Mouse (Mus musculus) stomach, postnatal 0 days (tissue): ENCODE data around the gene Ltv1. TPM values are rescaled to one million over a fixed set of nuclear protein-coding genes. Genes with fewer than 3 reads are reported as not detected.

ENCODE experiments used
- ATAC-seq: fragments of 200-750 bp; cut with Nextera tagmentation; 2 replicates; pipeline ENCODE4 v1.8.0; 2017; ENCODE audit not compliant: low FRiP score, low TSS enrichment
- DNase-seq: peaks from one replicate; pipeline ENCODE4 v3.0.0-alpha.2; 2016; ENCODE audit warnings: low spot score
- H3K27ac ChIP-seq: fragments of 300-500 bp; sonication (generic); replicated peaks from 2 replicates; pipeline ENCODE4 v1.5.1; 2014; ENCODE audit warnings: mild to moderate bottlenecking, control low read depth
- H3K27me3 ChIP-seq: fragments of 300-500 bp; sonication (generic); 2 replicates; pipeline ENCODE4 v1.6.1; 2014; ENCODE audit warnings: low read length; ENCODE audit not compliant: control insufficient read depth, insufficient read depth
- H3K36me3 ChIP-seq: fragments of 300-500 bp; sonication (generic); 2 replicates; pipeline ENCODE4 v1.6.1; 2014; ENCODE audit warnings: low read length, mixed read lengths; ENCODE audit not compliant: control insufficient read depth, insufficient read depth
- H3K4me1 ChIP-seq: fragments of 300-500 bp; sonication (generic); replicated peaks from 2 replicates; pipeline ENCODE4 v1.6.1; 2014; ENCODE audit warnings: antibody characterized with exemption; ENCODE audit not compliant: control insufficient read depth, insufficient read depth
- H3K4me2 ChIP-seq: fragments of 300-500 bp; sonication (generic); replicated peaks from 2 replicates; pipeline ENCODE4 v1.6.1; 2014; ENCODE audit warnings: low read depth, mild to moderate bottlenecking, control low read depth, moderate library complexity
- H3K4me3 ChIP-seq: fragments of 300-500 bp; sonication (generic); 2 replicates; pipeline ENCODE4 v1.5.1; 2014; ENCODE audit warnings: low read depth, low read length, control low read depth
- H3K9ac ChIP-seq: fragments of 300-500 bp; sonication (generic); 2 replicates; pipeline ENCODE4 v1.6.1; 2014; ENCODE audit warnings: mild to moderate bottlenecking, low read length, control low read depth, mixed read lengths
- H3K9me3 ChIP-seq: fragments of 300-500 bp; sonication (generic); 2 replicates; pipeline ENCODE4 v1.6.1; 2016; ENCODE audit warnings: low read length; ENCODE audit not compliant: control insufficient read depth
- CTCF ChIP-seq: IDR thresholded peaks from 2 replicates; pipeline ENCODE4 v1.5.1; 2016; ENCODE audit warnings: antibody characterized with exemption, low read depth, mild to moderate bottlenecking, moderate library complexity
- EP300 ChIP-seq: optimal IDR thresholded peaks from 2 replicates; pipeline ENCODE3; 2016; ENCODE audit warnings: antibody characterized with exemption
- WGBS: fragments of 180-500 bp; shearing (Covaris S2); extraction: QIAGEN DNeasy Blood & Tissue Kit; methylation state at CpG from one replicate; pipeline ENCODE4 v1.1.7; 2014; 5-methylcytosine and 5-hydroxymethylcytosine counted together
- polyA plus RNA-seq: library from polyadenylated mRNA; unstranded; fragments of >200 nt; fragmentation: Nextera tagmentation; extraction: Ambion mirVana; gene quantifications from 2 replicates; pipeline ENCODE4 v1.2.1, GENCODE M21; 2015

Ltv1 gene
- polyA plus RNA-seq, 1 experiment from 2014 or later = 63.1 TPM

DNA sequence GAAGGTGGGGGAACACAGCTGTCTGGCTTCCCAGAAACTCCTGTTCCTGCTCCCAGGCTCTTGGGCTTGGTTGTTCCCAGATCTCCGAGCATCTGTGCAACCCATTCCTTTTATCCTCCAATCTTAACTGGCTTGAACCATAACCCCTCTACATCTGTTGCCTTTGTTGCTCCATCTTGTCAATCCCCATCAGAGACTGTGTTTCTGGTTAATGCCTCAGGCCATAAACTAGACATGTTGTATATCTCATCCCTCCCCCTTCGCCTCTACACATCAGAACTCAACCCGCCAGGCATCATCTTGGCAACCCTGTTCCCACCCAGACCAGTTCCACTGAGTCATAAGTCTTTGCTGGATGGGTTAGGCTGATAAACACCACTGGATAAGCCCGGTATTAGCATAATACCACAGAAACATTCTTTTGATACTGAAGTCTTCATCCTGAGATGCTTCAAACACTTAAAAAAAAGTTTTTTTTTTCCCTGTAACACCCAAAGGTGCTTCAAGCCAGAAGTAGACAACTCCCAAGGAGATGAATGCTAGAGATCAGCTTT, 40.1 kb downstream of the Ltv1 start:
- ATAC-seq = no peak
- Histone ChIP-seq H3K27me3 (no peaks in the 10 kb centered on the region), H3K36me3 (no peaks in the 10 kb centered on the region), H3K4me2 (no peak overlapping the region), H3K9ac (no peak overlapping the region), H3K4me3 (no peak overlapping the region), H3K4me1 (no peaks in the 10 kb centered on the region; the same call in 1 of the 2 replicates), H3K9me3 (no peaks in the 10 kb centered on the region), H3K27ac (0 out of 2 replicates have a peak overlapping the region, but pooled peaks have one; percentile 49)
- DNase-seq = peak; percentile 4
- 62% methylated on average over 4 of the region's 4 CpGs for whole genome bisulfite sequencing
- TF ChIP-seq EP300 = peak; percentile 70
- TF ChIP-seq CTCF = no peak

DNA sequence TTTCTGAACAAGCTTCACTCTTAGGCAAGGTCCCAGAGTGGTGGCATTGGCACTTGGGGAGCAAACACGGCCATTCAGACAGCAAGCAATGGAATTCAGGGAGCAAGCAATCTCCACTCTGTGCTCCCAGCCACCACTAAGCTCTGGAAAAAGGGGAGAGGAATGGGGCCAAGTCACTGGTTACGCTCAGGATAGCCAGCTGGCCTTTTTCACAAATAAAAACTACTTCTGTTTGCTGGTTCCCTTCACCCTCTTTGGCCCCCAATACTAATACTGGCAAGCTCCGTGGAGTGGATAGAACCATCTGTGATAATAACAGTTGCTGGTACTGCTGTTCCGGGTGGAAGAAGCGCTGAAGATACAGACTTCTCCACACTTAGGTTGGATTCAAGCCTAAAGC, 41.6 kb downstream of the Ltv1 start:
- Histone ChIP-seq H3K4me3 (no peak overlapping the region), H3K36me3 (no peaks in the 10 kb centered on the region), H3K4me1 (no peaks in the 10 kb centered on the region; the same call in 1 of the 2 replicates), H3K27ac (no peak overlapping the region), H3K27me3 (no peaks in the 10 kb centered on the region), H3K9me3 (no peaks in the 10 kb centered on the region), H3K9ac (no peak overlapping the region), H3K4me2 (no peak overlapping the region)
- DNase-seq = peak; percentile 13
- no peak for ATAC-seq
- WGBS = 37% methylated on average over 5 of the region's 5 CpGs
- TF ChIP-seq CTCF (no peak), EP300 (no peak)

DNA sequence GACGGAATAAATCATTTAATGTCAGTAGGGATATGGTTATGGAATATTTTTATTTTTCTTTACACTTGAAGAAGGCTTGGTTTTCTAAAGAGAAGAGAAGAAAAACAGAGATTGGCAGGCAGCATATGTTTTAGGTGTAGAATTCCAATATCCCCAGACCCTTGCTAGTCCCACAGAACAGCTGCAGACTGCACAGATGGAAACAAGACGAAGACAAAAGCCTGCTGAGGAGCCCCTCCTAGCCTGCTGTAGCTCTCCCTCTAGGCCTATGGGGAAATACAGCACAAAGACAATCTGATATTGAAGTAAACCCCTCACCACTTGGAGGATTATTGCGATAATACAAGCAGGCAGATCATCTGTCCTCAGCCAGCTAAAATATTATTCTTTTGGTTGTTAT, 42.5 kb downstream of the Ltv1 start:
- DNase-seq = peak; percentile 8
- no peaks in the 10 kb centered on the region for H3K27me3 ChIP-seq
- TF ChIP-seq CTCF (no peak), EP300 (no peak)
- no peaks in the 10 kb centered on the region for H3K36me3 ChIP-seq
- no peak overlapping the region for H3K9ac ChIP-seq
- ATAC-seq = no peak
- WGBS = 74% methylated on average over 3 of the region's 3 CpGs
- no peaks in the 10 kb centered on the region for H3K9me3 ChIP-seq
- H3K4me2 ChIP-seq = no peak overlapping the region
- H3K4me3 ChIP-seq = no peak overlapping the region
- no peak overlapping the region for H3K27ac ChIP-seq
- H3K4me1 ChIP-seq = no peaks in the 10 kb centered on the region; the same call in 1 of the 2 replicates

DNA sequence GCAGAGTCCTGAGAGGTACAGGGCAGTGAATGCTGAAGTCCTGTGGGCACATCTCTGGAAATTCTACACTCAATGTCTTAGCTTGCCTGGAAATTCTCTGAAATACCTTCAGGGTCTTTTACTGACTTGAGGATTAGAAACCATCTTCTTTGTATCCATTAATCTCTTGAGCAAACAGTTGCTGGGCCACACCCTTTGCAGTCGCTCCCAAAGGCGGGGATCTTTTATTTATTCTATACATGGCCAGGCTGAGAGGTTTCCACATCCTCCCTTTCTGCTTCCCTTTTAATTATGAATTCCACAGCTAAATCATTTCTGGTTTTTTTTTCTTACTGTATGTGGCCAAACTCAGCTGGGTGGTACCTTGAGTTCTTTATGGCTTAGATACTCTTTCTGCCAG, 52.5 kb downstream of the Ltv1 start:
- no peak for TF ChIP-seq EP300
- TF ChIP-seq CTCF = no peak
- H3K9ac ChIP-seq = no peak overlapping the region
- H3K9me3 ChIP-seq = no peaks in the 10 kb centered on the region
- no peaks in the 10 kb centered on the region; the same call in 1 of the 2 replicates for H3K4me1 ChIP-seq
- ATAC-seq (peak; percentile 56; the same call in 1 of the 2 replicates), DNase-seq (peak; percentile 12)
- 11% methylated on average over 2 of the region's 2 CpGs for WGBS
- H3K27me3 ChIP-seq = no peaks in the 10 kb centered on the region
- H3K27ac ChIP-seq = peak overlapping the region; percentile 70
- H3K36me3 ChIP-seq = no peaks in the 10 kb centered on the region
- H3K4me2 ChIP-seq = no peak overlapping the region
- no peak overlapping the region for H3K4me3 ChIP-seq

DNA sequence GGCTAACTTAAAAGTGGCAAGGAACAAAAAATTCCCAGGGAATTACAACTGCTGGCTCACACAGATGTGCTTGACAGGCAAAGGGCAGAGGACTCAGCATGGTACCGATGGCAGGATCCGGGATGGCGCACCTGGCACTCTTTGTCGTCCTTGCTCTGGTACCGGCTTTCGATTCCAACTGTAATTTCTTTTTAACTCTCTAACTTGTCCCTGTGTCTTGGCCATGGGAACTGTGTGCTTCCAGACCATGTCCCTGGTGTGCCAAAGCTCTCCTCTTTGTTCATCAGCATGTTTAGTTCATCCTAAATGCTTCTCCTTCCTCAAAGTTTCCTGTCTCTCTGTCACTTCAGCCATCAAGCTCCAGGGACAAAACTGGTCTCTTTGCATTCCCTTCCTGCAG, 55.1 kb downstream of the Ltv1 start:
- Histone ChIP-seq H3K4me2 (no peak overlapping the region), H3K27me3 (no peaks in the 10 kb centered on the region), H3K27ac (no peak overlapping the region), H3K4me3 (no peak overlapping the region), H3K4me1 (no peaks in the 10 kb centered on the region; the same call in 1 of the 2 replicates), H3K9me3 (no peaks in the 10 kb centered on the region), H3K36me3 (no peaks in the 10 kb centered on the region), H3K9ac (no peak overlapping the region)
- DNase-seq = peak; percentile 8
- 90% methylated on average over 6 of the region's 6 CpGs for WGBS
- no peak for ATAC-seq
- TF ChIP-seq EP300 = no peak

DNA sequence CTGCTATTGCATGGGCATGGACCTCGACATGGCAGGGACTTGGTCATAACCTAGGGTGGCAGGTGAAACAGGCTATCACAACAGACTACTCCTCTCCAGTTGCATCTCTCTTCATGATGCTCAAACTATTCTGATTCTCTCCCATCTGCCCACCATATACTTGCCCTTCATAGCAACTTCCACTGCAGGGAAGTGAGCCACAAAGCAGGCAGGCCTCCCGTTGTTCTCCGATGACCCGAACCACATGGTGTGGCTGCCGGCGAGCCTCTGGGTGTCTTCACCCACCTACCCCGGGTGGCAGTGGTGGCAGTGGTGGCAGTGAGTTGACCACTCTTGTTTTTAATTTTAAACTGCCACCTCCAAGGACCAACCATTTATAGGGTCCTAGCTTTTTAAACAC, 57.2 kb downstream of the Ltv1 start:
- H3K4me2 ChIP-seq = no peak overlapping the region
- H3K4me3 ChIP-seq = no peak overlapping the region
- WGBS = 94% methylated on average over 7 of the region's 7 CpGs
- DNase-seq = no peak
- no peak for TF ChIP-seq EP300
- no peak for TF ChIP-seq CTCF
- H3K36me3 ChIP-seq = no peaks in the 10 kb centered on the region
- ATAC-seq = no peak; the same call in 1 of the 2 replicates
- no peak overlapping the region for H3K27ac ChIP-seq
- no peak overlapping the region for H3K9ac ChIP-seq
- no peaks in the 10 kb centered on the region for H3K27me3 ChIP-seq
- no peaks in the 10 kb centered on the region; the same call in 1 of the 2 replicates for H3K4me1 ChIP-seq
- no peaks in the 10 kb centered on the region for H3K9me3 ChIP-seq
